12 mouse cellular contexts compared by ENCODE assay signal in the genomic region with DNA sequence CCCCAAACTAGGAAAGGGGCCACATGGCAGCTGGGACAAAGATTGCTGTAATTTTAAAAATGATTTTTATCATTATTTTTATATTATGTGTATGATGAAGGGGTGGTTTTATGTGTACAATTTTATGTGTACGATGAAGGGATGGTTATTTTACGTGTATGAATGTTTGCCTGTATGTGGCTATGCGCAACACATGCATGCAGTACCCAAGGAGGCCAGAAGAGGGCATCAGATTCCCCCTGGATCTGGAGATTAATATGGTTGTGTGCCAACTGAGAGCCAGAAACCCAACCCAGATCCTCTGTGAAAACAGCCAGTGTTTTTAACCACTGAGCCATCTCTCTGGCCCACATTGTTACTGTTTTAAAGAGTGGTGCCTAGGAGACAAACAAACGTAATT.
A peak's percentile ranks its signal among the peaks of the same experiment; 100 is the strongest.
DNase-seq lines count a peak whose midpoint lies in the region; ATAC-seq and TF ChIP-seq lines count a peak whose summit lies in the region.
"Had no signal": no experiment of that assay in that cellular context is flagged by ENCODE, and none has a peak within 500 bp of the region (broad histone marks: within the 10 kb centered on the region; RNA-seq: fewer than 3 reads in every experiment).

No protein-coding gene starts in this region.

- ATAC-seq in heart, embryonic 13.5 days (ENCODE audit: extremely low read depth, insufficient number of reproducible peaks, low FRiP score, low TSS enrichment), result no peak
- ATAC-seq in forebrain, embryonic 12.5 days (ENCODE audit: low FRiP score), result no peak
- ATAC-seq: midbrain, embryonic 16.5 days had no signal

- peak overlapping the region; percentile 24; the same call in 1 of the 2 replicates for H3K4me2 ChIP-seq in heart, embryonic 13.5 days
- no peak overlapping the region for H3K4me2 ChIP-seq in forebrain, embryonic 12.5 days
- H3K4me2 ChIP-seq: embryonic facial prominence, embryonic 13.5 days; limb, embryonic 13.5 days had no signal

- no peaks in the 10 kb centered on the region for H3K27me3 ChIP-seq in heart, embryonic 13.5 days (replicated peaks)
- no peaks in the 10 kb centered on the region for H3K27me3 ChIP-seq in liver, adult 2 months (ENCODE audit: control insufficient read depth, insufficient read depth, low read length)
- no peaks in the 10 kb centered on the region for H3K27me3 ChIP-seq in forebrain, embryonic 12.5 days
- H3K27me3 ChIP-seq: embryonic facial prominence, embryonic 13.5 days; limb, embryonic 13.5 days had no signal

- DNase-seq in heart, adult 8-10 months (ENCODE audit: low spot score), result no peak
- DNase-seq in thymus, postnatal 4 days, result peak; percentile 24
- no peak for DNase-seq in thymus, postnatal 36 days
- no peak for DNase-seq in liver, adult 2 months (ENCODE audit: extremely low read depth, low read depth, low spot score)
- DNase-seq in embryo, embryonic 10.5 days (ENCODE audit: low spot score), result no peak
- DNase-seq in Muller cell, postnatal 12 days (ENCODE audit: inconsistent ontology term), result no peak
- DNase-seq: kidney, postnatal 25 days had no signal

- no peak for TF ChIP-seq POLR2A in liver, adult 2 months (IDR thresholded peaks at IDR 0.05; ENCODE audit: extremely low read depth, insufficient read depth, low read length)

- peaks cover 4% of the 10 kb centered on the region; the same call in 1 of the 2 replicates for H3K9me3 ChIP-seq in heart, embryonic 13.5 days
- H3K9me3 ChIP-seq in forebrain, embryonic 12.5 days, result peaks cover 4% of the 10 kb centered on the region
- H3K9me3 ChIP-seq: limb, embryonic 13.5 days had no signal

- no peaks in the 10 kb centered on the region for H3K36me3 ChIP-seq in heart, embryonic 13.5 days
- H3K36me3 ChIP-seq in liver, adult 2 months (ENCODE audit: control insufficient read depth, insufficient read depth, low read length), result no peaks in the 10 kb centered on the region
- no peaks in the 10 kb centered on the region for H3K36me3 ChIP-seq in forebrain, embryonic 12.5 days (replicated peaks)
- H3K36me3 ChIP-seq: embryonic facial prominence, embryonic 13.5 days; limb, embryonic 13.5 days had no signal

- 92% methylated on average over 4 of the region's 4 CpGs for WGBS in heart, embryonic 13.5 days
- WGBS in liver, adult 2 months, result 98% methylated on average over 4 of the region's 4 CpGs
- WGBS in forebrain, embryonic 12.5 days, result 92% methylated on average over 4 of the region's 4 CpGs

- no peaks in the 10 kb centered on the region for H3K79me2 ChIP-seq in liver, adult 2 months (ENCODE audit: control insufficient read depth, insufficient read depth, low read length)

- H3K4me1 ChIP-seq in heart, embryonic 13.5 days, result peaks cover 27% of the 10 kb centered on the region
- H3K4me1 ChIP-seq in liver, adult 2 months (ENCODE audit: control insufficient read depth, insufficient read depth, low read length), result peaks cover 2% of the 10 kb centered on the region
- H3K4me1 ChIP-seq in forebrain, embryonic 12.5 days, result 0 out of 2 replicates have a peak, but pooled peaks cover 2% of the 10 kb centered on the region

- peak; percentile 33; the same call in 1 of the 2 replicates for TF ChIP-seq CTCF in liver, adult 2 months (IDR thresholded peaks at IDR 0.05; ENCODE audit: low read depth, low read length)

- H3K9ac ChIP-seq in heart, embryonic 13.5 days, result no peak overlapping the region
- H3K9ac ChIP-seq in liver, adult 2 months (ENCODE audit: low read depth, low read length), result no peak overlapping the region
- no peak overlapping the region for H3K9ac ChIP-seq in forebrain, embryonic 12.5 days
- H3K9ac ChIP-seq: embryonic facial prominence, embryonic 13.5 days; limb, embryonic 13.5 days had no signal

- no peak overlapping the region for H3K4me3 ChIP-seq in heart, embryonic 13.5 days
- no peak overlapping the region for H3K4me3 ChIP-seq in liver, adult 2 months (ENCODE audit: insufficient read depth, low read depth, low read length)
- H3K4me3 ChIP-seq in forebrain, embryonic 12.5 days (replicated peaks), result no peak overlapping the region
- H3K4me3 ChIP-seq: embryonic facial prominence, embryonic 13.5 days; limb, embryonic 13.5 days had no signal

- H3K27ac ChIP-seq in heart, embryonic 13.5 days (replicated peaks), result peak overlapping the region; percentile 80
- no peak overlapping the region for H3K27ac ChIP-seq in liver, adult 2 months (replicated peaks; ENCODE audit: insufficient read depth, low read depth, low read length)
- H3K27ac ChIP-seq in forebrain, embryonic 12.5 days, result no peak overlapping the region
- H3K27ac ChIP-seq: embryonic facial prominence, embryonic 13.5 days; limb, embryonic 13.5 days had no signal
